8 mouse cellular contexts compared by ENCODE assay signal in genomic region chr4:99193810-99194582, GRCm38 (mm10). TPM values are rescaled to one million over a fixed set of nuclear protein-coding genes. Genes with fewer than 3 reads are reported as not detected.
DNase-seq lines count a peak whose midpoint lies in the region; ATAC-seq and TF ChIP-seq lines count a peak whose summit lies in the region.

Gene Atg4c (plus strand): TSS chr4:99193934.

- peak; percentile 77 for DNase-seq in adipocyte (ENCODE audit: low spot score)
- DNase-seq in gastrocnemius, adult 8-10 months (ENCODE audit: low spot score in 2 of 2) = peak; percentile 66 to 71
- peak; percentile 93 for DNase-seq in hindbrain, postnatal 0 days (ENCODE audit: low spot score)
- DNase-seq in left cerebral cortex, adult 2 months (ENCODE audit: extremely low spot score in 1 of 2, low spot score in 2 of 2) = peak; percentile 87 to 88
- DNase-seq in retina, postnatal 7 days (ENCODE audit: low read depth, low spot score) = peak; percentile 74
- DNase-seq in urinary bladder, adult 18-20 months (ENCODE audit: low spot score in 2 of 2) = peak; percentile 72 to 89

- under 1% methylated on average over 50 of the region's 50 CpGs for WGBS in hindbrain, postnatal 0 days
- under 1% methylated on average over 49 of the region's 50 CpGs for WGBS in macrophage (ENCODE audit: missing documents)

- intact Hi-C loops in left cerebral cortex, adult 2 months (cut with DNase I) = loop anchor here (5.0 kb wide), 1 partner anchor 272 kb away; the partner anchor contains the start of gene Usp1

- peaks cover 45% of the 10 kb centered on the region for H3K79me2 ChIP-seq in macrophage (ENCODE audit: inconsistent target)

- H3K9me3 ChIP-seq in hindbrain, postnatal 0 days (ENCODE audit: low read length) = no peaks in the 10 kb centered on the region

- peak within 1 kb of the TSS; percentile 85 for H3K9ac ChIP-seq in hindbrain, postnatal 0 days (replicated peaks; ENCODE audit: low read length)

- H3K4me3 ChIP-seq in cortical plate, adult 2 months (ENCODE audit: insufficient read depth, low read length) = peak within 1 kb of the TSS; percentile 80
- H3K4me3 ChIP-seq in hindbrain, postnatal 0 days (ENCODE audit: low read length) = peak within 1 kb of the TSS; percentile 76
- peak within 1 kb of the TSS; percentile 85 for H3K4me3 ChIP-seq in left cerebral cortex, adult 2 months
- peak within 1 kb of the TSS; percentile 64 for H3K4me3 ChIP-seq in macrophage (ENCODE audit: inconsistent target)

- peak within 1 kb of the TSS; percentile 71 for H3K4me2 ChIP-seq in hindbrain, postnatal 0 days (ENCODE audit: low read depth, low read length)

- no peaks in the 10 kb centered on the region for H3K4me1 ChIP-seq in cortical plate, adult 2 months (ENCODE audit: control insufficient read depth, insufficient read depth, low read length)
- 0 out of 2 replicates have a peak, but pooled peaks cover 3% of the 10 kb centered on the region for H3K4me1 ChIP-seq in hindbrain, postnatal 0 days (ENCODE audit: insufficient read depth, low read length)

- peak; percentile 67 for TF ChIP-seq POLR2A in cortical plate, adult 2 months (IDR thresholded peaks at IDR 0.05; ENCODE audit: extremely low read depth, insufficient read depth, low read length)

- H3K36me3 ChIP-seq in hindbrain, postnatal 0 days (ENCODE audit: insufficient read depth, low read length) = no peaks in the 10 kb centered on the region
- H3K36me3 ChIP-seq in macrophage (ENCODE audit: inconsistent target) = no peaks in the 10 kb centered on the region

- H3K27me3 ChIP-seq in hindbrain, postnatal 0 days (ENCODE audit: insufficient read depth, low read length) = no peaks in the 10 kb centered on the region

- peak; percentile 98 for ATAC-seq in hindbrain, postnatal 0 days

- TF ChIP-seq CTCF in cortical plate, adult 2 months (IDR thresholded peaks at IDR 0.05; ENCODE audit: extremely low read depth, insufficient read depth, low read length) = no peak
- no peak; the same call in 1 of the 2 replicates for TF ChIP-seq CTCF in hindbrain, postnatal 0 days (IDR thresholded peaks at IDR 0.05; ENCODE audit: low read depth)
- no peak for TF ChIP-seq CTCF in left cerebral cortex, adult 2 months (IDR thresholded peaks at IDR 0.05)

- H3K27ac ChIP-seq in cortical plate, adult 2 months (ENCODE audit: insufficient read depth, low read length) = peak within 1 kb of the TSS; percentile 93
- H3K27ac ChIP-seq in hindbrain, postnatal 0 days = peak within 1 kb of the TSS; percentile 96
- peak within 1 kb of the TSS; percentile 97 for H3K27ac ChIP-seq in left cerebral cortex, adult 2 months
- H3K27ac ChIP-seq in macrophage = peak within 1 kb of the TSS; percentile 84

RNA-seq across cellular contexts. Expression of gene Atg4c, which starts in this region (rescaled TPM):
- 37.9 and 38.3 TPM in 2 replicates for polyA plus RNA-seq in cortical plate, adult 2 months (2012; rRNA removed)
- 10 to 100 TPM in 1 of 4 experiments, 1 to 10 TPM in 3; 5.9 to 10.6 (median 7.2) TPM for total RNA-seq in gastrocnemius, adult 8-10 months (2022)
- 9.9 and 17.9 TPM in 2 replicates for total RNA-seq in hindbrain, postnatal 0 days (2014; rRNA removed)
- 14.9 and 15.6 TPM in 2 replicates for polyA plus RNA-seq in hindbrain, postnatal 0 days (2015; fragmentation: Nextera tagmentation; extraction: Ambion mirVana)
- total RNA-seq in left cerebral cortex, adult 2 months (2021) = 10 to 100 TPM; 44.8 to 46.8 TPM
- total RNA-seq in macrophage (2018; cell fraction: chromatin; rRNA removed) = 100 to 1,000 TPM in 1 of 26 experiments, 10 to 100 TPM in 25; 16.8 to 108 (median 54.2) TPM
- 10 to 100 TPM in 24 of 26 experiments, 1 to 10 TPM in 2; 8.4 to 27.0 (median 20.2) TPM for total RNA-seq in macrophage (2018; cell fraction: cytosol; rRNA removed)
- total RNA-seq in macrophage (2018; cell fraction: nucleus; rRNA removed) = 10 to 100 TPM; 16.8 to 65.3 (median 36.8) TPM
- 12.5 to 23.3 TPM (median 16.5 TPM) in 3 replicates for polyA plus RNA-seq in macrophage (2018)

Comparison
In these comparisons a context has a peak if more than half of its experiments do, and no peak if none do; other contexts are left out.
1. Peak in every context shown above with its lines: DNase-seq, ATAC-seq, H3K4me3 ChIP-seq and H3K27ac ChIP-seq.